Mouse (Mus musculus): ENCODE measurements around the gene Nop58. TPM values are rescaled to one million over a fixed set of nuclear protein-coding genes. Genes with fewer than 3 reads are reported as not detected.
"Not testable (repeated sequence)": the region's sequence is repeated elsewhere in the genome, so short reads cannot be mapped to it uniquely, and the experiment has no call there.

The Nop58 gene
- polyA plus RNA-seq, 1 experiment from 2014 or later: 139 TPM

GRCm38 (mm10) chr1:59739577-59740354 is 55.0 kb downstream of the Nop58 start:
- H3K9ac ChIP-seq (ENCODE audit: low read depth, low read length): no peak overlapping the region
- H3K4me2 ChIP-seq (ENCODE audit: low read length): no peak overlapping the region
- no peak for ATAC-seq
- no peak overlapping the region for H3K4me3 ChIP-seq (ENCODE audit: low read depth, low read length)
- no peaks in the 10 kb centered on the region for H3K36me3 ChIP-seq (ENCODE audit: control insufficient read depth, insufficient read depth, low read length)
- H3K9me3 ChIP-seq (replicated peaks; ENCODE audit: control insufficient read depth, low read length, poor library complexity, severe bottlenecking): no peaks in the 10 kb centered on the region
- H3K4me1 ChIP-seq (ENCODE audit: control insufficient read depth, insufficient read depth, low read length): no peaks in the 10 kb centered on the region
- no peak overlapping the region for H3K27ac ChIP-seq (ENCODE audit: low read length)
- H3K27me3 ChIP-seq (ENCODE audit: control insufficient read depth, insufficient read depth, low read depth, low read length): no peaks in the 10 kb centered on the region
- 78% methylated on average over 17 of the region's 17 CpGs for WGBS

GRCm38 (mm10) chr1:59749047-59749446 is 64.3 kb downstream of the Nop58 start:
- no peaks in the 10 kb centered on the region for H3K4me1 ChIP-seq (ENCODE audit: control insufficient read depth, insufficient read depth, low read length)
- H3K4me2 ChIP-seq (ENCODE audit: low read length): no peak overlapping the region
- H3K9ac ChIP-seq (ENCODE audit: low read depth, low read length): no peak overlapping the region
- no peak overlapping the region for H3K27ac ChIP-seq (ENCODE audit: low read length)
- no peak overlapping the region for H3K4me3 ChIP-seq (ENCODE audit: low read depth, low read length)
- WGBS: 72% methylated on average over 2 of the region's 2 CpGs
- H3K27me3 ChIP-seq (ENCODE audit: control insufficient read depth, insufficient read depth, low read depth, low read length): no peaks in the 10 kb centered on the region
- H3K36me3 ChIP-seq (ENCODE audit: control insufficient read depth, insufficient read depth, low read length): no peaks in the 10 kb centered on the region
- H3K9me3 ChIP-seq (replicated peaks; ENCODE audit: control insufficient read depth, low read length, poor library complexity, severe bottlenecking): no peaks in the 10 kb centered on the region
- ATAC-seq: no peak

- not testable (repeated sequence) for H3K4me2 ChIP-seq (ENCODE audit: low read length); H3K4me3 ChIP-seq (ENCODE audit: low read depth, low read length); H3K36me3 ChIP-seq (ENCODE audit: control insufficient read depth, insufficient read depth, low read length); ATAC-seq; H3K9me3 ChIP-seq (replicated peaks; ENCODE audit: control insufficient read depth, low read length, poor library complexity, severe bottlenecking); H3K9ac ChIP-seq (ENCODE audit: low read depth, low read length); H3K4me1 ChIP-seq (ENCODE audit: control insufficient read depth, insufficient read depth, low read length); H3K27me3 ChIP-seq (ENCODE audit: control insufficient read depth, insufficient read depth, low read depth, low read length); H3K27ac ChIP-seq (ENCODE audit: low read length)
- WGBS: 75% methylated on average over 5 of the region's 5 CpGs
Measured at GRCm38 (mm10) chr1:59749724-59750123, 65.0 kb downstream of the Nop58 start.

- H3K4me1 ChIP-seq (ENCODE audit: control insufficient read depth, insufficient read depth, low read length): no peaks in the 10 kb centered on the region
- WGBS: 59% methylated on average over 1 of the region's 1 CpGs
- no peak for ATAC-seq
- no peak overlapping the region for H3K9ac ChIP-seq (ENCODE audit: low read depth, low read length)
- H3K4me3 ChIP-seq (ENCODE audit: low read depth, low read length): no peak overlapping the region
- no peaks in the 10 kb centered on the region for H3K36me3 ChIP-seq (ENCODE audit: control insufficient read depth, insufficient read depth, low read length)
- H3K9me3 ChIP-seq (replicated peaks; ENCODE audit: control insufficient read depth, low read length, poor library complexity, severe bottlenecking): no peaks in the 10 kb centered on the region
- no peak overlapping the region for H3K27ac ChIP-seq (ENCODE audit: low read length)
- H3K27me3 ChIP-seq (ENCODE audit: control insufficient read depth, insufficient read depth, low read depth, low read length): no peaks in the 10 kb centered on the region
- H3K4me2 ChIP-seq (ENCODE audit: low read length): no peak overlapping the region
Measured at GRCm38 (mm10) chr1:59755298-59755697, 70.5 kb downstream of the Nop58 start.

GRCm38 (mm10) chr1:59758325-59758724 is 73.6 kb downstream of the Nop58 start:
- Histone ChIP-seq H3K9me3 (replicated peaks; ENCODE audit: control insufficient read depth, low read length, poor library complexity, severe bottlenecking) (no peaks in the 10 kb centered on the region), H3K27me3 (ENCODE audit: control insufficient read depth, insufficient read depth, low read depth, low read length) (no peaks in the 10 kb centered on the region), H3K9ac (ENCODE audit: low read depth, low read length) (no peak overlapping the region), H3K36me3 (ENCODE audit: control insufficient read depth, insufficient read depth, low read length) (no peaks in the 10 kb centered on the region), H3K4me3 (ENCODE audit: low read depth, low read length) (no peak overlapping the region), H3K4me2 (ENCODE audit: low read length) (no peak overlapping the region), H3K27ac (ENCODE audit: low read length) (no peak overlapping the region), H3K4me1 (ENCODE audit: control insufficient read depth, insufficient read depth, low read length) (no peaks in the 10 kb centered on the region)
- no peak for ATAC-seq
- 93% methylated on average over 1 of the region's 1 CpGs for WGBS

- 2% methylated on average over 10 of the region's 10 CpGs for WGBS
- Histone ChIP-seq H3K27me3 (ENCODE audit: control insufficient read depth, insufficient read depth, low read depth, low read length) (no peaks in the 10 kb centered on the region), H3K9ac (ENCODE audit: low read depth, low read length) (peak overlapping the region; percentile 86), H3K4me3 (ENCODE audit: low read depth, low read length) (peak overlapping the region; percentile 98), H3K36me3 (ENCODE audit: control insufficient read depth, insufficient read depth, low read length) (no peaks in the 10 kb centered on the region), H3K4me1 (ENCODE audit: control insufficient read depth, insufficient read depth, low read length) (peaks cover 10% of the 10 kb centered on the region), H3K27ac (ENCODE audit: low read length) (peak overlapping the region; percentile 99), H3K4me2 (ENCODE audit: low read length) (peak overlapping the region; percentile 81), H3K9me3 (replicated peaks; ENCODE audit: control insufficient read depth, low read length, poor library complexity, severe bottlenecking) (no peaks in the 10 kb centered on the region)
- ATAC-seq: no peak
Measured at GRCm38 (mm10) chr1:59762208-59762607, 77.4 kb downstream of the Nop58 start.

GRCm38 (mm10) chr1:59762651-59763163 is 77.9 kb downstream of the Nop58 start:
- under 1% methylated on average over 41 of the region's 44 CpGs for WGBS
- H3K9me3 ChIP-seq (replicated peaks; ENCODE audit: control insufficient read depth, low read length, poor library complexity, severe bottlenecking): no peaks in the 10 kb centered on the region
- peak overlapping the region; percentile 99 for H3K27ac ChIP-seq (ENCODE audit: low read length)

GRCm38 (mm10) chr1:59763164-59763768 is 78.5 kb downstream of the Nop58 start, which contains the start of gene Bmpr2:
Gene Bmpr2, plus strand, starts transcription at chr1:59763400.
- Histone ChIP-seq H3K9ac (ENCODE audit: low read depth, low read length) (peak within 1 kb of the TSS; percentile 86), H3K4me3 (ENCODE audit: low read depth, low read length) (peak within 1 kb of the TSS; percentile 98), H3K27me3 (ENCODE audit: control insufficient read depth, insufficient read depth, low read depth, low read length) (no peaks in the 10 kb centered on the region), H3K4me1 (ENCODE audit: control insufficient read depth, insufficient read depth, low read length) (peaks cover 16% of the 10 kb centered on the region), H3K9me3 (replicated peaks; ENCODE audit: control insufficient read depth, low read length, poor library complexity, severe bottlenecking) (no peaks in the 10 kb centered on the region), H3K4me2 (ENCODE audit: low read length) (peak within 1 kb of the TSS; percentile 81), H3K27ac (ENCODE audit: low read length) (peak within 1 kb of the TSS; percentile 99), H3K36me3 (ENCODE audit: control insufficient read depth, insufficient read depth, low read length) (no peaks in the 10 kb centered on the region)
- WGBS: under 1% methylated on average over 53 of the region's 75 CpGs
- ATAC-seq: peak; percentile 94

More at GRCm38 (mm10) chr1:59762651-59763163, 77.9 kb downstream of the Nop58 start:
- Histone ChIP-seq H3K4me2 (ENCODE audit: low read length) (peak overlapping the region; percentile 81), H3K4me1 (ENCODE audit: control insufficient read depth, insufficient read depth, low read length) (peaks cover 10% of the 10 kb centered on the region), H3K27me3 (ENCODE audit: control insufficient read depth, insufficient read depth, low read depth, low read length) (no peaks in the 10 kb centered on the region), H3K36me3 (ENCODE audit: control insufficient read depth, insufficient read depth, low read length) (no peaks in the 10 kb centered on the region), H3K9ac (ENCODE audit: low read depth, low read length) (peak overlapping the region; percentile 86), H3K4me3 (ENCODE audit: low read depth, low read length) (peak overlapping the region; percentile 98)
- ATAC-seq: peak; percentile 76

- H3K4me1 ChIP-seq (ENCODE audit: control insufficient read depth, insufficient read depth, low read length): peaks cover 16% of the 10 kb centered on the region
- peak overlapping the region; percentile 99 for H3K27ac ChIP-seq (ENCODE audit: low read length)
- peak overlapping the region; percentile 86 for H3K9ac ChIP-seq (ENCODE audit: low read depth, low read length)
- H3K36me3 ChIP-seq (ENCODE audit: control insufficient read depth, insufficient read depth, low read length): no peaks in the 10 kb centered on the region
- H3K4me3 ChIP-seq (ENCODE audit: low read depth, low read length): peak overlapping the region; percentile 98
- no peaks in the 10 kb centered on the region for H3K27me3 ChIP-seq (ENCODE audit: control insufficient read depth, insufficient read depth, low read depth, low read length)
- H3K4me2 ChIP-seq (ENCODE audit: low read length): peak overlapping the region; percentile 63
- peak; percentile 75 for ATAC-seq
- under 1% methylated on average over 44 of the region's 55 CpGs for whole genome bisulfite sequencing
- H3K9me3 ChIP-seq (replicated peaks; ENCODE audit: control insufficient read depth, low read length, poor library complexity, severe bottlenecking): no peaks in the 10 kb centered on the region
Measured at GRCm38 (mm10) chr1:59763781-59764251, 79.0 kb downstream of the Nop58 start.
